21 mouse cellular contexts compared by ENCODE assay signal in genomic region chr3:78339891-78340290, GRCm38 (mm10).
"Had no signal": no experiment of that assay in that cellular context is flagged by ENCODE, and none has a peak within 500 bp of the region (broad histone marks: within the 10 kb centered on the region; RNA-seq: fewer than 3 reads in every experiment).

No protein-coding gene starts in this region.

- ATAC-seq: hindbrain, postnatal 0 days; intestine, embryonic 16.5 days; liver, embryonic 12.5 days had no signal

- H3K4me1 ChIP-seq: heart, embryonic 10.5 days; heart, embryonic 12.5 days; hindbrain, embryonic 13.5 days; hindbrain, embryonic 15.5 days; kidney, embryonic 15.5 days; limb, embryonic 13.5 days; limb, embryonic 15.5 days; liver, embryonic 12.5 days had no signal

- DNase-seq: gastrocnemius, postnatal 14 days; gastrocnemius, postnatal 36 days; heart, adult 18-20 months; heart, postnatal 10 days; kidney, adult 11 months; kidney, adult 2 months; kidney, adult 9 months; kidney, postnatal 14 days; kidney, postnatal 36 days; layer of hippocampus, adult 9-11 months; layer of hippocampus, postnatal 36 days had no signal

- H3K9me3 ChIP-seq: heart, embryonic 10.5 days; heart, embryonic 12.5 days; hindbrain, embryonic 13.5 days; hindbrain, embryonic 15.5 days; kidney, embryonic 15.5 days; limb, embryonic 13.5 days; limb, embryonic 15.5 days; liver, embryonic 12.5 days had no signal

- H3K4me3 ChIP-seq: heart, embryonic 10.5 days; heart, embryonic 12.5 days; hindbrain, embryonic 13.5 days; hindbrain, embryonic 15.5 days; kidney, embryonic 15.5 days; limb, embryonic 13.5 days; limb, embryonic 15.5 days; liver, embryonic 12.5 days had no signal

- H3K36me3 ChIP-seq: heart, embryonic 10.5 days; heart, embryonic 12.5 days; hindbrain, embryonic 13.5 days; hindbrain, embryonic 15.5 days; kidney, embryonic 15.5 days; limb, embryonic 13.5 days; limb, embryonic 15.5 days; liver, embryonic 12.5 days had no signal

- H3K27me3 ChIP-seq: heart, embryonic 12.5 days; hindbrain, embryonic 13.5 days; hindbrain, embryonic 15.5 days; kidney, embryonic 15.5 days; limb, embryonic 13.5 days; limb, embryonic 15.5 days; liver, embryonic 12.5 days had no signal
